Mouse (Mus musculus) right cerebral cortex, postnatal 25 days (tissue): ENCODE data around the gene Tjp1.

Experiments
- DNase-seq: peaks from one replicate; pipeline ENCODE4 v3.0.0; 2022

The Tjp1 gene

GRCm38 (mm10) chr7:65350348-65351079, 177.1 kb downstream of the Tjp1 start:
- DNase-seq, result no peak

GRCm38 (mm10) chr7:65348540-65348939, 179.0 kb downstream of the Tjp1 start:
- no peak for DNase-seq

GRCm38 (mm10) chr7:65345314-65345713, 182.3 kb downstream of the Tjp1 start:
- DNase-seq, result no peak

GRCm38 (mm10) chr7:65337581-65338270, 189.9 kb downstream of the Tjp1 start:
- no peak for DNase-seq

GRCm38 (mm10) chr7:65333081-65333760, 194.4 kb downstream of the Tjp1 start:
- no peak for DNase-seq

GRCm38 (mm10) chr7:65319047-65319725, 208.4 kb downstream of the Tjp1 start:
- peak; percentile 52 for DNase-seq

- DNase-seq, result peak; percentile 52
Observed at GRCm38 (mm10) chr7:65317418-65317817, 210.2 kb downstream of the Tjp1 start.

GRCm38 (mm10) chr7:65315182-65315581, 212.4 kb downstream of the Tjp1 start:
- no peak for DNase-seq

GRCm38 (mm10) chr7:65296675-65297589, 230.6 kb downstream of the Tjp1 start:
- no peak for DNase-seq

GRCm38 (mm10) chr7:65282886-65283285, 244.7 kb downstream of the Tjp1 start:
- no peak for DNase-seq

- DNase-seq, result no peak
Observed at GRCm38 (mm10) chr7:65281960-65282359, 245.6 kb downstream of the Tjp1 start.

- DNase-seq, result no peak
Observed at GRCm38 (mm10) chr7:65280944-65281912, 246.4 kb downstream of the Tjp1 start.

- DNase-seq, result peak; percentile 51
Observed at GRCm38 (mm10) chr7:65279277-65279676, 248.3 kb downstream of the Tjp1 start.

GRCm38 (mm10) chr7:65275761-65276160, 251.8 kb downstream of the Tjp1 start:
- no peak for DNase-seq

GRCm38 (mm10) chr7:65274216-65274615, 253.4 kb downstream of the Tjp1 start:
- DNase-seq, result no peak

- no peak for DNase-seq
Observed at GRCm38 (mm10) chr7:65249656-65250055, 277.9 kb downstream of the Tjp1 start.
